Mouse (Mus musculus): ENCODE results near the gene Eppin. TPM values are rescaled to one million over a fixed set of nuclear protein-coding genes. Genes with fewer than 3 reads are reported as not detected.
"Not testable (repeated sequence)": the region's sequence is repeated elsewhere in the genome, so short reads cannot be mapped to it uniquely, and the experiment has no call there.

Eppin gene
- polyA plus RNA-seq, 1 experiment from 2014 or later: not detected

GRCm38 (mm10) chr2:164592014-164592413, 1.4 kb downstream of the Eppin start:
- Histone ChIP-seq H3K27me3 (replicated peaks; ENCODE audit: low read depth, poor library complexity, severe bottlenecking) (no peaks in the 10 kb centered on the region), H3K27ac (replicated peaks) (peak overlapping the region; percentile 84), H3K9me3 (no peaks in the 10 kb centered on the region), H3K4me1 (peaks cover 5% of the 10 kb centered on the region), H3K36me3 (replicated peaks) (no peaks in the 10 kb centered on the region), H3K4me3 (no peak overlapping the region)
- 7% methylated on average over 4 of the region's 4 CpGs for WGBS
- DNase-seq (ENCODE audit: low spot score): peak; percentile 57

- not testable (repeated sequence) for H3K27ac ChIP-seq (replicated peaks); H3K9me3 ChIP-seq; DNase-seq (ENCODE audit: low spot score); H3K4me1 ChIP-seq; H3K27me3 ChIP-seq (replicated peaks; ENCODE audit: low read depth, poor library complexity, severe bottlenecking); H3K36me3 ChIP-seq (replicated peaks); H3K4me3 ChIP-seq
- WGBS: 72% methylated on average over 13 of the region's 13 CpGs
Measured at GRCm38 (mm10) chr2:164585025-164585725, 8.2 kb downstream of the Eppin start, which contains the start of gene Wfdc6a. Wfdc6a (minus strand) TSS chr2:164585447.

GRCm38 (mm10) chr2:164573359-164573758, 20.0 kb downstream of the Eppin start, which contains the start of gene Spint3:
Spint3 (minus strand) TSS chr2:164573459.
- not testable (repeated sequence) for H3K36me3 ChIP-seq (replicated peaks); H3K27me3 ChIP-seq (replicated peaks; ENCODE audit: low read depth, poor library complexity, severe bottlenecking); H3K4me1 ChIP-seq; H3K4me3 ChIP-seq; H3K27ac ChIP-seq (replicated peaks); H3K9me3 ChIP-seq; DNase-seq (ENCODE audit: low spot score)
- WGBS: 89% methylated on average over 6 of the region's 6 CpGs

GRCm38 (mm10) chr2:164567460-164567859, 25.9 kb downstream of the Eppin start:
- Histone ChIP-seq H3K9me3 (no peaks in the 10 kb centered on the region), H3K4me1 (peaks cover 21% of the 10 kb centered on the region), H3K4me3 (no peak overlapping the region), H3K36me3 (replicated peaks) (peaks cover 16% of the 10 kb centered on the region), H3K27ac (replicated peaks) (no peak overlapping the region), H3K27me3 (replicated peaks; ENCODE audit: low read depth, poor library complexity, severe bottlenecking) (peaks cover 6% of the 10 kb centered on the region; the same call in 1 of the 2 replicates)
- DNase-seq (ENCODE audit: low spot score): no peak
- 93% methylated on average over 5 of the region's 5 CpGs for WGBS

GRCm38 (mm10) chr2:164566997-164567396, 26.4 kb downstream of the Eppin start:
- DNase-seq (ENCODE audit: low spot score): no peak
- no peaks in the 10 kb centered on the region for H3K9me3 ChIP-seq
- peaks cover 16% of the 10 kb centered on the region for H3K36me3 ChIP-seq (replicated peaks)
- H3K4me1 ChIP-seq: peaks cover 26% of the 10 kb centered on the region
- WGBS: 87% methylated on average over 2 of the region's 2 CpGs
- no peak overlapping the region for H3K4me3 ChIP-seq
- H3K27ac ChIP-seq (replicated peaks): no peak overlapping the region
- peaks cover 11% of the 10 kb centered on the region; the same call in 1 of the 2 replicates for H3K27me3 ChIP-seq (replicated peaks; ENCODE audit: low read depth, poor library complexity, severe bottlenecking)

- H3K4me1 ChIP-seq: peaks cover 26% of the 10 kb centered on the region
- H3K9me3 ChIP-seq: no peaks in the 10 kb centered on the region
- WGBS: 80% methylated on average over 5 of the region's 5 CpGs
- peaks cover 16% of the 10 kb centered on the region for H3K36me3 ChIP-seq (replicated peaks)
- peak overlapping the region; percentile 68; the same call in 1 of the 2 replicates for H3K4me3 ChIP-seq
- H3K27me3 ChIP-seq (replicated peaks; ENCODE audit: low read depth, poor library complexity, severe bottlenecking): peaks cover 21% of the 10 kb centered on the region; the same call in 1 of the 2 replicates
- no peak for DNase-seq (ENCODE audit: low spot score)
- H3K27ac ChIP-seq (replicated peaks): peak overlapping the region; percentile 93
Measured at GRCm38 (mm10) chr2:164564346-164564745, 29.0 kb downstream of the Eppin start.

- H3K4me3 ChIP-seq: peak overlapping the region; percentile 68
- H3K27me3 ChIP-seq (replicated peaks; ENCODE audit: low read depth, poor library complexity, severe bottlenecking): peaks cover 21% of the 10 kb centered on the region; the same call in 1 of the 2 replicates
- under 1% methylated on average over 32 of the region's 32 CpGs for WGBS
- no peaks in the 10 kb centered on the region for H3K9me3 ChIP-seq
- peak overlapping the region; percentile 93 for H3K27ac ChIP-seq (replicated peaks)
- peaks cover 30% of the 10 kb centered on the region for H3K4me1 ChIP-seq
- peak; percentile 86 for DNase-seq (ENCODE audit: low spot score)
- peaks cover 16% of the 10 kb centered on the region for H3K36me3 ChIP-seq (replicated peaks)
Measured at GRCm38 (mm10) chr2:164563339-164564038, 29.9 kb downstream of the Eppin start.

- Histone ChIP-seq H3K27ac (replicated peaks) (peak within 1 kb of the TSS; percentile 93), H3K9me3 (no peaks in the 10 kb centered on the region)
- 2% methylated on average over 24 of the region's 24 CpGs for WGBS
Measured at GRCm38 (mm10) chr2:164562391-164563188, 30.8 kb downstream of the Eppin start, which contains the start of gene Wfdc2. Wfdc2 (plus strand) TSS chr2:164562413.

GRCm38 (mm10) chr2:164560106-164560505, 33.3 kb downstream of the Eppin start:
- H3K36me3 ChIP-seq (replicated peaks): no peaks in the 10 kb centered on the region
- peaks cover 26% of the 10 kb centered on the region; the same call in 1 of the 2 replicates for H3K27me3 ChIP-seq (replicated peaks; ENCODE audit: low read depth, poor library complexity, severe bottlenecking)
- H3K9me3 ChIP-seq: no peaks in the 10 kb centered on the region
- peaks cover 30% of the 10 kb centered on the region for H3K4me1 ChIP-seq
- no peak for DNase-seq (ENCODE audit: low spot score)
- H3K27ac ChIP-seq (replicated peaks): no peak overlapping the region
- WGBS: 90% methylated on average over 8 of the region's 8 CpGs
- no peak overlapping the region for H3K4me3 ChIP-seq

More at GRCm38 (mm10) chr2:164562391-164563188, 30.8 kb downstream of the Eppin start, which contains the start of gene Wfdc2:
- Histone ChIP-seq H3K27me3 (replicated peaks; ENCODE audit: low read depth, poor library complexity, severe bottlenecking) (peaks cover 26% of the 10 kb centered on the region; the same call in 1 of the 2 replicates), H3K4me3 (peak within 1 kb of the TSS; percentile 68), H3K4me1 (peaks cover 30% of the 10 kb centered on the region), H3K36me3 (replicated peaks) (peaks cover 16% of the 10 kb centered on the region)
- peak; percentile 56 for DNase-seq (ENCODE audit: low spot score)

- peaks cover 25% of the 10 kb centered on the region for H3K4me1 ChIP-seq
- peak; percentile 29 for DNase-seq (ENCODE audit: low spot score)
- no peaks in the 10 kb centered on the region for H3K9me3 ChIP-seq
- 42% methylated on average over 16 of the region's 16 CpGs for WGBS
- H3K4me3 ChIP-seq: no peak overlapping the region
- H3K27ac ChIP-seq (replicated peaks): no peak overlapping the region; the same call in 1 of the 2 replicates
- H3K27me3 ChIP-seq (replicated peaks; ENCODE audit: low read depth, poor library complexity, severe bottlenecking): peaks cover 26% of the 10 kb centered on the region; the same call in 1 of the 2 replicates
- no peaks in the 10 kb centered on the region for H3K36me3 ChIP-seq (replicated peaks)
Measured at GRCm38 (mm10) chr2:164558991-164559645, 34.3 kb downstream of the Eppin start.

- no peak for DNase-seq (ENCODE audit: low spot score)
- WGBS: 85% methylated on average over 8 of the region's 8 CpGs
- no peaks in the 10 kb centered on the region for H3K36me3 ChIP-seq (replicated peaks)
Measured at GRCm38 (mm10) chr2:164558426-164558825, 35.0 kb downstream of the Eppin start.

More at GRCm38 (mm10) chr2:164558426-164558825, 35.0 kb downstream of the Eppin start:
- Histone ChIP-seq H3K27ac (replicated peaks) (no peak overlapping the region; the same call in 1 of the 2 replicates), H3K4me3 (no peak overlapping the region), H3K4me1 (peaks cover 18% of the 10 kb centered on the region), H3K9me3 (no peaks in the 10 kb centered on the region), H3K27me3 (replicated peaks; ENCODE audit: low read depth, poor library complexity, severe bottlenecking) (peaks cover 26% of the 10 kb centered on the region; the same call in 1 of the 2 replicates)

All from embryonic facial prominence, embryonic 10.5 days (tissue).